Comparison of ENCODE assay signal across 26 mouse cellular contexts in genomic region chr1:178745471-178745870, GRCm38 (mm10).
DNase-seq lines count a peak whose midpoint lies in the region; ATAC-seq lines count a peak whose summit lies in the region.
"Had no signal": no experiment of that assay in that cellular context is flagged by ENCODE, and none has a peak within 500 bp of the region (broad histone marks: within the 10 kb centered on the region; RNA-seq: fewer than 3 reads in every experiment).

No protein-coding gene starts in this region.

- H3K27me3 ChIP-seq in neural tube, embryonic 13.5 days = no peaks in the 10 kb centered on the region; the same call in 1 of the 2 replicates
- H3K27me3 ChIP-seq in forebrain, embryonic 11.5 days (ENCODE audit: control insufficient read depth, insufficient read depth, low read length) = no peaks in the 10 kb centered on the region
- H3K27me3 ChIP-seq: hindbrain, embryonic 15.5 days; intestine, embryonic 15.5 days; neural tube, embryonic 12.5 days had no signal

- no peak overlapping the region for H3K4me3 ChIP-seq in neural tube, embryonic 13.5 days
- no peak overlapping the region for H3K4me3 ChIP-seq in forebrain, embryonic 11.5 days (ENCODE audit: low read depth, low read length)
- H3K4me3 ChIP-seq: heart, adult 2 months; hindbrain, embryonic 15.5 days; intestine, embryonic 15.5 days; midbrain, embryonic 12.5 days; neural tube, embryonic 12.5 days had no signal

- intact Hi-C loops in left cerebral cortex, postnatal 36 days (cut with DNase I) = no loop called here

- no peaks in the 10 kb centered on the region for H3K36me3 ChIP-seq in neural tube, embryonic 13.5 days
- H3K36me3 ChIP-seq in forebrain, embryonic 11.5 days (ENCODE audit: control insufficient read depth, insufficient read depth, low read length) = no peaks in the 10 kb centered on the region
- H3K36me3 ChIP-seq: G1E; hindbrain, embryonic 15.5 days; intestine, embryonic 15.5 days; midbrain, embryonic 12.5 days; neural tube, embryonic 12.5 days had no signal

- H3K4me1 ChIP-seq in neural tube, embryonic 13.5 days (replicated peaks) = peaks cover 20% of the 10 kb centered on the region
- no peaks in the 10 kb centered on the region for H3K4me1 ChIP-seq in forebrain, embryonic 11.5 days (replicated peaks; ENCODE audit: control insufficient read depth, insufficient read depth, low read length)
- H3K4me1 ChIP-seq: intestine, embryonic 15.5 days; midbrain, embryonic 12.5 days had no signal

- H3K9ac ChIP-seq in neural tube, embryonic 13.5 days = no peak overlapping the region
- H3K9ac ChIP-seq in forebrain, embryonic 11.5 days (ENCODE audit: low read length) = no peak overlapping the region
- H3K9ac ChIP-seq: forebrain, postnatal 0 days; hindbrain, embryonic 15.5 days; intestine, embryonic 15.5 days; liver, postnatal 0 days; midbrain, embryonic 12.5 days; neural tube, embryonic 12.5 days had no signal

- no peak for DNase-seq in frontal cortex, postnatal 14 days (ENCODE audit: low spot score in 2 of 2)
- DNase-seq in neural tube, embryonic 10.5 days (ENCODE audit: extremely low spot score, low spot score) = no peak
- peak; percentile 23 to 31 for DNase-seq in left cerebral cortex, postnatal 36 days (ENCODE audit: low spot score in 2 of 2)
- DNase-seq in telencephalon, adult 2 months (ENCODE audit: low read depth, low spot score) = peak; percentile 16
- DNase-seq in embryo, embryonic 10 days (ENCODE audit: low spot score) = no peak
- no peak for DNase-seq in forebrain, embryonic 11.5 days (ENCODE audit: low spot score)
- DNase-seq: adrenal gland, postnatal 36 days; cerebellum, adult 9-10 months; forebrain, postnatal 0 days; gastrocnemius, postnatal 25 days; heart, adult 2 months; heart, postnatal 36 days; kidney, adult 9 months; kidney, postnatal 25 days; liver; liver, postnatal 0 days; lung, postnatal 10 days; spleen, adult 18-20 months; thymus, adult 18-20 months had no signal

- WGBS in neural tube, embryonic 13.5 days = 85% methylated on average over 6 of the region's 6 CpGs
- 85% methylated on average over 6 of the region's 6 CpGs for WGBS in forebrain, embryonic 11.5 days

- H3K4me2 ChIP-seq in neural tube, embryonic 13.5 days = no peak overlapping the region
- H3K4me2 ChIP-seq in forebrain, embryonic 11.5 days (ENCODE audit: low read depth, low read length, severe bottlenecking) = no peak overlapping the region
- H3K4me2 ChIP-seq: hindbrain, embryonic 15.5 days; intestine, embryonic 15.5 days; midbrain, embryonic 12.5 days; neural tube, embryonic 12.5 days had no signal

- peak overlapping the region; percentile 46; the same call in 1 of the 2 replicates for H3K27ac ChIP-seq in neural tube, embryonic 13.5 days (replicated peaks)
- no peak overlapping the region for H3K27ac ChIP-seq in forebrain, embryonic 11.5 days (ENCODE audit: low read depth, low read length)
- H3K27ac ChIP-seq: heart, adult 2 months; hindbrain, embryonic 15.5 days; intestine, embryonic 15.5 days; midbrain, embryonic 12.5 days; neural tube, embryonic 12.5 days had no signal

- ATAC-seq in frontal cortex, adult (ENCODE audit: low TSS enrichment) = 0 out of 2 replicates have a peak, but pooled peaks have one; percentile 50
- no peak for ATAC-seq in neural tube, embryonic 13.5 days (ENCODE audit: low read depth)
- ATAC-seq in forebrain, embryonic 11.5 days (replicated peaks; ENCODE audit: low FRiP score) = no peak
- ATAC-seq: forebrain, postnatal 0 days; intestine, embryonic 15.5 days; liver, postnatal 0 days had no signal

- H3K9me3 ChIP-seq in neural tube, embryonic 13.5 days = no peaks in the 10 kb centered on the region
- H3K9me3 ChIP-seq in forebrain, embryonic 11.5 days (ENCODE audit: control insufficient read depth, low read length) = no peaks in the 10 kb centered on the region
- H3K9me3 ChIP-seq: hindbrain, embryonic 15.5 days; intestine, embryonic 15.5 days; midbrain, embryonic 12.5 days; neural tube, embryonic 12.5 days had no signal

Comparison
In these comparisons a context has a peak if more than half of its experiments do, and no peak if none do; other contexts are left out.
1. DNase-seq: peak in left cerebral cortex, postnatal 36 days (2 of 2) and telencephalon, adult 2 months (single experiment); none in frontal cortex, postnatal 14 days (0 of 2), neural tube, embryonic 10.5 days (single experiment), embryo, embryonic 10 days (single experiment) and forebrain, embryonic 11.5 days (single experiment).